Mouse (Mus musculus) layer of hippocampus, adult 9-11 months (tissue): ENCODE measurements at regions not wholly inside any gene's neighbourhood (a gene's known extent, or its start where the extent isn't known, plus 50 kb on each side); places are given as distances from the start of the nearest gene placed in this dataset.

Experiments
- DNase-seq: peaks from one replicate; pipeline ENCODE4 v3.0.0; 2022

DNA sequence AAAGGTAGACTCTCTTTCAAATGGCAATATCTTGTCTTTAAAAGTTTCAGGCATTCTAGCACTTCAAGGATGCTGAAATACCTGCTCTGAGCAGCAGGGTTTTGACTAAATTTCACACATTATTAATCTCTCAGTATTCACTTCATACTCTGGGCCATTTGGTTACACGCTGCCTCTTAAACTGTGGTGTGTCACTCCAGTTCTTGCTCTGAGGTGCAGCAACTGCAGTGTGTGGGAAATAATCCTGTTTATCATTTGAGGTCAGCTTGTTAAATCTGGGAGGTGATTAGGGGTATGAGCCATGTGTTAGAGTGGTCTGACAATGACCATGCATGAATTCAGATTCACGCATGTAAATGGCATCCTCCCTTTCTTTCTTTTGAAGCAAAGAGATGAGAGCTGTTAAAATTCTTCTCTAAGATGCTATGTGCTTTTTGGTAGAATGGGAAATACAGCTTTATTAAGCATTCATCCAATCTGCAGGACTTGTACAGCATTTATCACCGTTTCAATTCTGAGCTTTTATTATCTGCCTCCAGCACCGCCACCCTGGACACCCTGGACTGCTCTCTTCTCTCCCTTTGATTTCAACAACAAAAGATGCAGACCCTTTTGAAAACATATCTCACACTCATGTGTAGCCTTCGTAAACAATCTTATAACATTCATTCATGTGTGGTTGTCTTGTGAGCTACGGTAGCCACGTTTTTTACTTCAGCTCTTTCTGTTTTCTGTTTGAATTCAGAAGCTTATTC lies 362.4 kb upstream of the Gm38303 start:
- DNase-seq, result no peak

DNA sequence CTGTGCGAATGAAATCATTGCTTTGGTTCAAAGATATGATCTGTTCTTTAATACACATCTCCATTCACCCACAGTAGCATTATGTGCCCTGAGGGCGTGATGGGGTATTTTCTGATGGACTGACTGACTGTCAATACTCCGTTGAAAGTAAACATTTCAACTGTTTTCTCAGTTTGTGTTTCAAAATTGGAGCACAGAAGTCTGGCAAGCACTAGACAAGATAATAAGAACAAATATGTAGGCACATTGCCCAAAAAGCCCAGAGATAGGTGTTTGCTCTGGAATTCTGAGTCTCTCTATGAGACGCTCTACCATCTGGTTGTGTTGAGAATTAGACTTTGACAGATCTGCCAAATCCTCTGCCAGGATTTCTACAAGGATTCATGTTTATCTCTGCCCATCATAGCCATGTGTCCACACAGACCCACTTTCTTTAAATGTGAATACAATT lies 350.0 kb upstream of the Gm38303 start:
- DNase-seq, result peak; percentile 60

DNA sequence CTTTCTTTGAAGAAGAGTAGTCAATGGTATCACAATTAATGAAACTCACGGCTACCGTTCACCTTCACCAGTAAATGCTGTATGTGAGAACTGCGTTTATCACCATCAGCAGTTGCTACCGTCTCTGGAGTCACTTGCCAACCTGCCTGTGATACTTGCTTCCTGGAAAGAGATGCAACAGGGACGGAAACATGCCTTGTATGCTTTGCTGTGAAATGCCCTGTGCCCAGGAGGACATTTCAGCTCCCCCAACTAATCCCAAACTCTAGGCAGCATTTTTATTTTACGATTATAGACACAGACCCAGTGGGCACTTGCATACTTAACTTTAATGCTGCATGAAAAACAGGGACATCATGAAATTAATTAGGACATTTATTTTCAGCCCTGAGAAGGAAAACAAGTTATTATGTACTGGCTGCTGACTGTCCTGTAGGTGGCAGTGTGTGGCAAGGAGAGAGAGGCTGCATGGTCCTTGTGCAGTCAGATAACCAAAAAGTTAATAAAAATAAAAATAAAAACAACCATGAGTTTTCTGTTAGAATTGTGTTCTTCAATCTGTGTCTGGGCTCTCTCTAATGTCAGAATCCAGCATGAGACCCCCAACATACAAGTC lies 349.5 kb upstream of the Gm38303 start:
- DNase-seq, result peak; percentile 51

DNA sequence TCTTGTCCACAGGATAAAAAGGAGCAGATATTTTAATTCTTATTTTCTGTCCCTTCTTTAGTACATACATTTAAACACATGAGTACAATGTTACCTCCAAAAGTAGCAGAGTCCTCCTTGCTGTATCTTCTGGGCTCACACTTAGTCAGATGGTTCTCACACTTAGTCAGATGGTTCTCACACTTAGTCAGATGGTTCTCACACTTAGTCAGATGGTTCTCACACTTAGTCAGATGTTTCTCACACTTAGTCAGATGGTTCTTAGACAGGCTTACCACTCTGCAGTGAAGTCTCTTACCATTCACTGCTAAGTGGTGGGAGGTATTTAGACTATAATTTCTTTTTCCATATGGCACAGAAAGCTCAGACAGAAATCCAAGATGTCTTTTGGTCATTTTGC lies 346.5 kb upstream of the Gm38303 start:
- no peak for DNase-seq

DNA sequence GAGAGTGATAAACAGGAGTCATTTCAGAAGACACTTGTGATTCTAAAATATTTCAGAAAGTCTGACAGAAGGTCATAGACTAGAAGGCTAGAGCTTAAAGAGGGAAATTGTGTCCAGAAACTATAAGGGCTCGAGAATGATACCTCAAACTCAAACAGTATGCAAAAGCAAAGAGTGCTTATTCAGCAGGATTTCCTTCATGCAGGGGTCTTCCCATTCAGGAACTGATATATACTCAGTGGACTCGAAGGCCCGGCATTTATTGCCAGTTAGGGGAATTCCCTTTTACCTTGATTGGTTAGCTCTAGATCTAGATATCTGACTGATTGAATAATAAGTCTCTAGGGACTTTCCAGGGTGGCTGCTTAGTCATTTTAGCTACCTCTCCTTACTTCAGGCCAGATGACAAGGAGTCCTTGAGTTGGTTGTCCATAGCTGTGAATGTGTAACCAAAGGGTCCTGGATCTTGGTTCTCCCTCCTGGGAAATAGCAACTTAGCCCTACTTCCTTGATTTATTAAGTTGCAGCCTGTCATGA lies 312.6 kb upstream of the Gm38303 start:
- DNase-seq, result no peak
